Mouse (Mus musculus) stomach, embryonic 15.5 days (tissue): Measurements from ENCODE around the gene Cox14. TPM values are rescaled to one million over a fixed set of nuclear protein-coding genes. Genes with fewer than 3 reads are reported as not detected.
"Not testable (repeated sequence)": the region's sequence is repeated elsewhere in the genome, so short reads cannot be mapped to it uniquely, and the experiment has no call there.

Experiments
- ATAC-seq: fragments of 200-750 bp; cut with Nextera tagmentation; 2 replicates; pipeline ENCODE4 v1.8.0; 2017; ENCODE audit warnings: low read depth, moderate number of reproducible peaks, moderate TSS enrichment; ENCODE audit not compliant: insufficient read depth, low FRiP score
- H3K27ac ChIP-seq: fragments of 300-500 bp; sonication (generic); 2 replicates; pipeline ENCODE4 v1.5.1; 2015; ENCODE audit warnings: mild to moderate bottlenecking, inconsistent platforms
- H3K27me3 ChIP-seq: fragments of 300-500 bp; sonication (generic); replicated peaks from 2 replicates; pipeline ENCODE4 v1.6.1; 2015; ENCODE audit warnings: inconsistent platforms
- H3K36me3 ChIP-seq: fragments of 300-500 bp; sonication (generic); 2 replicates; pipeline ENCODE4 v1.6.1; 2015; ENCODE audit warnings: inconsistent platforms
- H3K4me1 ChIP-seq: fragments of 300-500 bp; sonication (generic); 2 replicates; pipeline ENCODE4 v1.6.1; 2015; ENCODE audit warnings: inconsistent platforms
- H3K4me2 ChIP-seq: fragments of 300-500 bp; sonication (generic); 2 replicates; pipeline ENCODE4 v1.6.1; 2015; ENCODE audit warnings: mild to moderate bottlenecking, inconsistent platforms
- H3K4me3 ChIP-seq: fragments of 300-500 bp; sonication (generic); replicated peaks from 2 replicates; pipeline ENCODE4 v1.5.1; 2015; ENCODE audit warnings: inconsistent platforms
- H3K9ac ChIP-seq: fragments of 300-500 bp; sonication (generic); 2 replicates; pipeline ENCODE4 v1.6.1; 2015; ENCODE audit warnings: inconsistent platforms
- H3K9me3 ChIP-seq: fragments of 300-500 bp; sonication (generic); 2 replicates; pipeline ENCODE4 v1.6.1; 2016; ENCODE audit warnings: inconsistent platforms
- WGBS: fragments of 180-500 bp; shearing (Covaris S2); methylation state at CpG from one replicate; pipeline ENCODE4 v1.1.7; 2015; 5-methylcytosine and 5-hydroxymethylcytosine counted together
- polyA plus RNA-seq: library from polyadenylated mRNA; unstranded; fragments of >200 nt; fragmentation: Nextera tagmentation; extraction: Ambion mirVana; gene quantifications from 2 replicates; pipeline ENCODE4 v1.2.1, GENCODE M21; 2015

Cox14 gene
- polyA plus RNA-seq, 1 experiment from 2014 or later: 220 TPM

GRCm38 (mm10) chr15:99699715-99700114 is 25.7 kb upstream of the Cox14 start:
- Histone ChIP-seq H3K4me3 (no peak overlapping the region), H3K9me3 (no peaks in the 10 kb centered on the region), H3K27me3 (peaks cover 18% of the 10 kb centered on the region; the same call in 1 of the 2 replicates), H3K36me3 (no peaks in the 10 kb centered on the region), H3K4me2 (no peak overlapping the region), H3K4me1 (peaks cover 17% of the 10 kb centered on the region), H3K27ac (no peak overlapping the region), H3K9ac (no peak overlapping the region)
- ATAC-seq: no peak
- WGBS: 78% methylated on average over 10 of the region's 10 CpGs

- WGBS: 85% methylated on average over 18 of the region's 18 CpGs
- Histone ChIP-seq H3K4me2 (no peak overlapping the region), H3K27me3 (peaks cover 18% of the 10 kb centered on the region; the same call in 1 of the 2 replicates), H3K27ac (no peak overlapping the region), H3K9me3 (no peaks in the 10 kb centered on the region), H3K4me1 (peaks cover 17% of the 10 kb centered on the region), H3K36me3 (0 out of 2 replicates have a peak, but pooled peaks cover 1% of the 10 kb centered on the region), H3K9ac (no peak overlapping the region), H3K4me3 (no peak overlapping the region)
- ATAC-seq: no peak
These were observed 25.0 kb upstream of the Cox14 start for GRCm38 (mm10) chr15:99700219-99701106.

DNA sequence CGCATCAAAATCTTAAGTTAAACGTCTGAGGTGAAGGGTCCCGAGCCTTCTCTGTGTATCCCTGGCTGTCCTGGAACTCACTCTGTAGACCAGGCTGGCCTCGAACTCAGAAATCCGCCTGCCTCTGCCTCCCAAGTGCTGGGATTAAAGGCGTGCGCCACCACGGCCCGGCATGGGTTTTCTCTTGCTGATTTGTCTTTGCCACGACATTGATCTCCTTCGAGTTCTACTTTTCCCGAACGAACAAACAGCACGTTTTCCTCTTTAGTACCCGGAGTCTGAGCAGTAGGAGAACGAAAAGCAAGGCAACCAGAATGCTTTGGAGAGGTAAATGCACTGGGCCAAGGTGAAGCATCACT is 23.8 kb upstream of the Cox14 start:
- H3K27ac ChIP-seq: peak overlapping the region; percentile 95; the same call in 1 of the 2 replicates

GRCm38 (mm10) chr15:99701999-99702900 is 23.2 kb upstream of the Cox14 start, which contains the start of gene Smarcd1:
TSS of gene Smarcd1 (plus strand) at chr15:99702129.
- Histone ChIP-seq H3K27me3 (peaks cover 7% of the 10 kb centered on the region; the same call in 1 of the 2 replicates), H3K4me2 (peak within 1 kb of the TSS; percentile 78), H3K4me3 (peak within 1 kb of the TSS; percentile 87), H3K4me1 (peaks cover 17% of the 10 kb centered on the region), H3K27ac (peak within 1 kb of the TSS; percentile 95), H3K36me3 (peaks cover 14% of the 10 kb centered on the region), H3K9me3 (no peaks in the 10 kb centered on the region), H3K9ac (peak within 1 kb of the TSS; percentile 99)
- 1% methylated on average over 66 of the region's 71 CpGs for WGBS
- ATAC-seq: peak; percentile 88

More for the DNA sequence above, 23.8 kb upstream of the Cox14 start:
- Histone ChIP-seq H3K4me3 (peak overlapping the region; percentile 87), H3K27me3 (peaks cover 12% of the 10 kb centered on the region; the same call in 1 of the 2 replicates), H3K4me1 (peaks cover 17% of the 10 kb centered on the region), H3K4me2 (peak overlapping the region; percentile 78), H3K9ac (peak overlapping the region; percentile 99)
- 40% methylated on average over 16 of the region's 16 CpGs for WGBS
- not testable (repeated sequence) for ATAC-seq, H3K9me3 ChIP-seq, H3K36me3 ChIP-seq

DNA sequence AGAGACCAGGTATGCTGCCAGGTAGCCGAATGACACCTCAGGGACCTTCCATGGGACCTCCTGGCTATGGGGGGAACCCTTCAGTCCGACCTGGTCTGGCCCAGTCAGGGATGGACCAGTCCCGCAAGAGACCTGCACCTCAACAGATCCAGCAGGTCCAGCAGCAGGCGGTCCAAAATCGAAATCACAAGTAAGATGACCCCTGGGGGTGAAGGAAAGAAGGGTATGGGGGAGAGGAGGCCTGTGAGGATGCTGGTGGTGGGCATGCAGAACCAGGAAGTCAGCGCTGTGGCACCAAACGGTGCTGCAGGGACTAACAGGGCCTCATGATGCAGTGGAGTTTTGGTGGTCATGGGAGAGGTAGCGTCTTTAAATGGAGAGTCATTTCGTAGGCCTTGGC is 22.3 kb upstream of the Cox14 start:
- no peak for ATAC-seq
- Histone ChIP-seq H3K4me1 (peaks cover 17% of the 10 kb centered on the region), H3K27ac (peak overlapping the region; percentile 95), H3K4me3 (peak overlapping the region; percentile 87), H3K27me3 (no peaks in the 10 kb centered on the region), H3K36me3 (peaks cover 22% of the 10 kb centered on the region), H3K9ac (no peak overlapping the region), H3K4me2 (peak overlapping the region; percentile 78), H3K9me3 (no peaks in the 10 kb centered on the region)
- WGBS: 61% methylated on average over 9 of the region's 9 CpGs

DNA sequence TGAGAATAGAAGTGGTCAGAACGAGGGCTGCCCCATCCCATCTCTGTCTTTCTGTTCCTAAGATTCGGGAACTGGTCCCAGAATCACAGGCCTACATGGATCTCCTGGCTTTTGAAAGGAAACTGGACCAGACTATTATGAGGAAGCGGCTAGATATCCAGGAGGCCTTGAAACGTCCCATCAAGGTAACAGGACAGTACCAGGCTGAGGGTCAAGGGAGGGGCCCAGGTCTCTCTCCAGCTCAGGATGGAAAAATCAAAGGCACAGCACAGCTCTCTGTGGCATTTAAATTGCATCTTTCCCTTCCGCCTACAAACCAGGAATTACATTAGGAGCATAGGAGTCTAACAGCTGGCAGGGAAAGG is 21.8 kb upstream of the Cox14 start:
- Histone ChIP-seq H3K4me1 (peaks cover 15% of the 10 kb centered on the region), H3K4me2 (peak overlapping the region; percentile 78; the same call in 1 of the 2 replicates), H3K36me3 (peaks cover 26% of the 10 kb centered on the region), H3K9me3 (no peaks in the 10 kb centered on the region), H3K27me3 (no peaks in the 10 kb centered on the region), H3K9ac (no peak overlapping the region), H3K27ac (no peak overlapping the region), H3K4me3 (no peak overlapping the region)
- WGBS: 78% methylated on average over 5 of the region's 5 CpGs
- no peak for ATAC-seq

DNA sequence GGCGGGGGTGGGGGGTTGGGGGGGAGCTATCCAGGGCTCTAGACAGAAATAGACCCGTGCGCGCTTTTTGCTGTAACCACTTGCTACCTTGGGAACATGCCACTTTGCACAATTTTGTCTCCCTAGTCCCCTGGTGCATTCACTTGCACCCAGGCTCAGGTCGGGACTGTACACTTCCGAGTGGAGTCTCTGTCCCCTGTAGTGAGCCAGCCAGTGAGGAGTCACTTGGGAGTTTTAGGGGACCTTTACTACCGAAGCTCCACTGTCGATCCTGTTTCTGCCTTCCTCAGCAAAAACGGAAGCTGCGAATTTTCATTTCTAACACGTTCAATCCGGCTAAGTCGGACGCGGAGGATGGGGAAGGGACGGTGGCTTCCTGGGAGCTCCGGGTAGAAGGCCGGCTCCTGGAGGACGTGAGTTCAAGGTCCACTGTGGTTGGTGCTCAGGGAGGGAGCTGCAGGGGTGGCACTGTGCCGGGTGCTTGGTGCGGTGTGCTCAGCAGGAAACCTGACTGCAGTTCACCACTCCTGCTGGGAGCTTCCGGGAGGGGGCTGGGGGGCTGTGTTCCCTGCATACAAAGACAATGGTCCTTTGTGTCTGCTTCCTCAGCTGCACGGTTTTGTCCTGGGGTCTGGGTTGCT is 21.3 kb upstream of the Cox14 start:
- 58% methylated on average over 23 of the region's 23 CpGs for WGBS
- Histone ChIP-seq H3K27ac (no peak overlapping the region), H3K4me2 (peak overlapping the region; percentile 78; the same call in 1 of the 2 replicates), H3K27me3 (no peaks in the 10 kb centered on the region), H3K9ac (no peak overlapping the region), H3K4me1 (peaks cover 12% of the 10 kb centered on the region), H3K9me3 (no peaks in the 10 kb centered on the region), H3K36me3 (peaks cover 31% of the 10 kb centered on the region), H3K4me3 (no peak overlapping the region)
- no peak for ATAC-seq

DNA sequence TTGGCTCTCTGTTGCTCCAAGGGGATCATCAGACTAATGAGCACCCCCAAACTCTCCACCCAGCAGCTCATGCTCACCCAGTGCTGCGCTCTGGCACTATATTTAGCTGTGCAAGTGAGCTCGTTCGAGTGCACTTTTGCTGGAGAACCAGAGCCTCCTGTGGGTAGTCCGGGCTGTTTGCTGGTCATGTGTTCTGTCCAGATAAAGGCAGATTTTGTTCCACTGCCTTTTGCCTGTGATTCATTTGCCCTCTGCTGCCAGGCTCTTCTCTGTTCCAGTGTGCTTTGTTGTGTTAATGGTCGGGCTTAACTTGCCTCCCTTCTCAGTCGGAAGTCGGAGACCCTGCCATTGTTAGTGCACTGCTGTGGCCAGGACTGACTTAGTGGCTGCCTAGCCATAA is 20.5 kb upstream of the Cox14 start:
- peaks cover 12% of the 10 kb centered on the region for H3K4me1 ChIP-seq
- ATAC-seq: no peak
- no peaks in the 10 kb centered on the region for H3K27me3 ChIP-seq
- no peaks in the 10 kb centered on the region for H3K9me3 ChIP-seq
- peaks cover 34% of the 10 kb centered on the region for H3K36me3 ChIP-seq
- no peak overlapping the region for H3K9ac ChIP-seq
- 82% methylated on average over 7 of the region's 7 CpGs for WGBS
- no peak overlapping the region for H3K4me3 ChIP-seq
- H3K27ac ChIP-seq: no peak overlapping the region
- H3K4me2 ChIP-seq: no peak overlapping the region

- WGBS: 68% methylated on average over 11 of the region's 11 CpGs
- H3K4me2 ChIP-seq: peak within 1 kb of the TSS; percentile 78; the same call in 1 of the 2 replicates
- no peaks in the 10 kb centered on the region for H3K27me3 ChIP-seq
- no peak within 1 kb of the TSS for H3K9ac ChIP-seq
- H3K9me3 ChIP-seq: no peaks in the 10 kb centered on the region
- H3K4me3 ChIP-seq: no peak within 1 kb of the TSS
- no peak within 1 kb of the TSS for H3K27ac ChIP-seq
- H3K4me1 ChIP-seq: peaks cover 12% of the 10 kb centered on the region
- H3K36me3 ChIP-seq: peaks cover 39% of the 10 kb centered on the region
- ATAC-seq: no peak
These were observed 19.9 kb upstream of the Cox14 start, which contains the start of gene Gm17349 for GRCm38 (mm10) chr15:99705440-99706048. TSS of gene Gm17349 (minus strand) at chr15:99705490.

- Histone ChIP-seq H3K9ac (no peak overlapping the region), H3K9me3 (no peaks in the 10 kb centered on the region), H3K36me3 (peaks cover 66% of the 10 kb centered on the region), H3K27ac (no peak overlapping the region), H3K4me1 (peaks cover 6% of the 10 kb centered on the region), H3K4me2 (no peak overlapping the region), H3K27me3 (no peaks in the 10 kb centered on the region), H3K4me3 (no peak overlapping the region)
- WGBS: 94% methylated on average over 13 of the region's 13 CpGs
- no peak for ATAC-seq
These were observed 17.2 kb upstream of the Cox14 start for GRCm38 (mm10) chr15:99708176-99708575.
